Mouse (Mus musculus) c-Kit-positive CD71-positive TER-119-positive erythroid progenitor cells, embryonic 14.5 days (primary cell): ENCODE measurements around the gene Rfxank.

Experiments used
- DNase-seq: peaks from one replicate; pipeline ENCODE4 v3.0.0-alpha.2; 2013; ENCODE audit warnings: low spot score

Gene Rfxank

DNA sequence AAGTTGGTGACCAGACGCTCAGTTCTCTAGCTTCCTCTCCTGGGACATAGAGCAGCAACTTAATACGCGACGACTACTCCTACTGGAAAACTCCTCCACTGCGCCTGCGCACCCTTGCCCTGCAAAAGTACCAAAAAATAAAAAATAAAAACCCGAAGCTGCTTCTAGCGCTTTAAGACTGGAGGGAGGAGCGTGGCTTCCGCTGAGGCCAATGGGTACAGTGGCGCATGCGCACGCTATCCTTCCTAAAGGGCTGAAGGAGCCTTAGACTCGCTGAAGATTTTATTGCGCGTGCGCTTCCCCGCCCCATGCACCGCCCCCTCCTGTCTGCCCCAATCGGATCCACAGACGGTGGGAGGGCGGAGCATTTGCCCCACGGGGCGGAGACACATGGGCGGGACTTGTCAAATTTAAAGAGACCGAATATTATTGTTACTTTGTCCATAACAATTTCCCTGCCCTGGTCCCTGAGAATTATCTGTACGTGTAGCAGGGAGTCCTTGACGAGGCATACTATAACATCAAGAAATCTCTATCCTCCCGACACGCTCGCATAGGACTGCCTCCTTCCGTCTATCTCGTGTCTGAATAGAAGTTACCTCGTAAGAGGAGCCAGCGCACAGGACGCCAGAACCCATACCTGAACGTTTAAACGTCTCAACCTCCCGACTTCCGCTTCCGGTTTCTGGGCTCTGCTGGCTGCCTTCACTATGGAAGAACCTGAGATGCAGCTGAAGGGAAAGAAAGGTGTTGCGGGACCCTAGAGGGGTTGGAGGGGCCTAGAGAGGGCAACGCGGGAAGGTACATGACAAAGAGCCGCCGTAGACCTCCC is at the start of gene Rfxank, which contains the start of the genes Borcs8 and Mef2b:
Gene Rfxank, minus strand, starts transcription at position 129 of the 832 bp plus-strand sequence.
Gene Borcs8, plus strand, starts transcription at position 474 of the 832 bp plus-strand sequence.
Gene Mef2b, plus strand, starts transcription at position 686 of the 832 bp plus-strand sequence.
- peak; percentile 100 for DNase-seq

DNA sequence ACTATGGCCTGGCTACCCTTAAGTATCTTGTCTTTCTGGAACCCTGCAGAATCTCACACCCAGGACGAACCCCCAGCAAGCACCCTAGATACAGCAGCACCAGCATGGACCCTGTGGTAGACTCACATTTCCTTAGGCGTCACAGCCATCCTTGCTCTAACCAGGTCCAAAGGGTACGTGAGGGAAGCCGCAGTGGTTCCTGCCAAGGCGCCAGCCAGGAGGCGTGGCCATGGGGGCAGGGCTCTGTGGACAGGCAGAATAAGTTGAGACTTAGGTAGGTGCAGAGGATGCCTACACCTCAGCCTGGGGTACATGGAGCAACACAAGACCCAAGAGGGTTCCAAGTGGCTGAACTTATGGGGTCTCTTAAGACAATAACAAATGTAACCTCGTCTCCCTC is 49.8 kb upstream of the Rfxank start:
- no peak for DNase-seq

DNA sequence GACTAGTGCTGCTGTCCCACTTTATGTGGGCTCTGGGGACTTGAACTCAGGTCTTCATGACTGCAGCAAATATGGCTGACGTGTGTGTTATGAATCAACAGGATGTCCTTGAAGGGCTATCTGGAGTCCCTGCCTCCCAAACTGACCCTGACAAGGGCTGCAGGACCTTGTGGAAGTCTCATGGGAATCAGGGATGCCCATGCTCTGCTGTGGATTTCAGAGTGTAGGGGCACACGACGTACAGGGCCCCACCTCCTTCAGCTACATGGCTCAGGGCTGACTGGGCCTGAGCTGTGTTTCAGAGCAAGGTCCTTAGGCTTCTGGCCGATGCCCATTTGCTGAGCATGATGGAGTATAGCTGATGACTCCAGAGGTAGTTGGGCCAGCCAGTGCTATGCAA is 44.2 kb upstream of the Rfxank start:
- no peak for DNase-seq

DNA sequence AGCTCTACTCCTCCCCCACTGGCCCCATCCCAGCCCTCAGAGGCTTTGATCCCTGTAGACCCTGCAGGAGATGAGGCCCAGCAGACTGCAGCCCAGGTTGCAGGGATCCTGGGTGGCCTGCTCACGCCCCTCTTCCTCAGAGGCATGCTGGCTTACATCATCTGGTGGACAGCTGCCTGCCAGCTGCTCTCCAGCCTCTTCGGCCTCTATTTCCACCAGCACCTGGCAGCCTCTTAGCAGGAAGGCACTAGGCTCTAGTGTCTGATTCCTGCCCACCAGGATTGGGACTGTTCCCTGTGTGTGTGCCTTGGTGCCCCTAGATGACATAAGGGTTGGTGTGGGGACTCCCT is 42.9 kb upstream of the Rfxank start:
- DNase-seq = no peak

DNA sequence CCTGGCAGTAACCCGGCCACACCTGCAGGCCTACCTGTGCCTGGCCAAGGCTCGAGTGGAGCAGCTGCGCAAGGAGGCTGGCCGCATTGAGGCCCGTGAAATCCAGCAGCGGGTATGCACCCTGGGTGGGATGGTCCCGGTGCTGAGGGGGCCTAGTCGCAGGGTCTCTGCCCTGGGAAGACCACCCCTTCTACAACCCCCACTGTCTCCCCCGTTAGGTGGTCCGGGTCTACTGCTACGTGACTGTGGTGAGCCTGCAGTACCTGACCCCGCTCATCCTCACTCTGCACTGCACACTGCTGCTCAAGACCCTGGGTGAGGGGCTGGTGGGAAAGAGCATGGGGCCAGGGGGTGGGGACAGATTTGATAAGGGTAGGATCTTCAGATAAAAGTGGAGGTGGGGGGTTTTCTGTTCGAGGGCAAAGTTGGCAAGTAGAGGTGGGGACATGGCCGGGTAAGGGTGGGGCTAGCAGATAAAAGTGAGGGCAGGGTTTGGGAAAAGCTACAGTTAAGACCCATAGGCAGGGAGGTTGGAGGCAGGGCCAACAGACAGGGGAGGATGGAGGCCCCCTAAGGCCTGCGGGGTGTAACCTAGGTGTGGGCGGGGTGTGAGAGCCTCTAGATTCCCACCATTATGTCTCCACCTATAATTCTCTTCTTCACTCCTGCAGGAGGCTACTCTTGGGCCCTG is 42.4 kb upstream of the Rfxank start:
- peak; percentile 60 for DNase-seq

DNA sequence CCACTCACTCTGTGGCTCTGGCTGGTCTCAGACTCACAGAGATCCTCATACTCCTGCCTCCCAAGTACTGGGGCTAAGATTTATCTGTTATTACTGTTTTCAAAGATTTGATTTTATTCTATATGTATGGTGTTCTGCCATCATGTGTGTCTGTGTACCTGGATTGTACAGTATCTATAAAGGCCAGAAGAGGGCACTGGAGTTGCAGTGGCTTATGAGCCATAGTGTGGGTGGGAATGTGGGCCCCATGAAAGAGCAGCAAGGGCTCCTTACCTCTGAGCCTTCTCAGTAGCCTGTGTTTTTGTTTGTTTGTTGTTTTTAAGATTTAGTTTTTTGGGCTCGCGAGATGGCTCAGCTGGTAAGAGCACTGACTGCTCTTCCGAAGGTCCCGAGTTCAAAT is 40.1 kb upstream of the Rfxank start:
- DNase-seq = no peak

DNA sequence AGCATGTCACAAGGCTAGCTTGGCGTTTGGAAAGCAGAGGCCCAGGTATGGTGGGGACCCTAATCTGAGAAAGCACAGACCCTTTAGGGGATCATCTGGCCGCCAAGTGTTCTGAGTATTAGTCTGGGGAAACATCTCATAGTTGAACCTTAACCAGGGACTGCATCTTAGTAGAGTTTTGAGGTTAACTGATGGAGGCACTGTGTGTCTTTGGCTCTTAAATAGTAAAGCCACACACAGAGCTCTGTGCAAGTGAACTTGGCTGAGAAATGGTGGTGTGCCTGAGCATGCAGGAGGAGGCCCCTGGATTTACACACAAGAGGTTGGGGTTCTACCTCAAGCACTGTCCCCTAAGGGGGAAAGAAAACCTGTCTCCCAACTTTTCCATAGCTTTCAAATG is 39.3 kb upstream of the Rfxank start:
- no peak for DNase-seq

DNA sequence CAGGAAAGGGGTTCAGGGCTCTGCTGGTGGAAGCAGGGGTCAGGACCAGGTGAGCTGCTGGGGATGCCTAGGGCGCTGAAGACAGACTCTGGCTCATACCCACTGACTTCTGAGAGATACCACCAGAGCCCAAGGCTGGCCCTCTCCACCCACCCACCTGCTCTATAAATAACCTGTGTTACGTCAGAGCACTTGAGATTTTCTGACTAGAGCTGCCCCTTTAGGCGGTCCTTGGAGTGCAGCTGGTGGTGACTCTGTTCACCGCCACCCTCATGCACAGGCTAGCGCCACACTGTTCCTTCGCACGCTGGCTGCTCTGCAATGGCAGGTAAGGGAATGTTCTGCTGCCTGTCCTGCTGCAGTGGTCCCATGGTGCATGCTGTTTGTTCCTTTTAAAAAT is 35.1 kb upstream of the Rfxank start:
- no peak for DNase-seq

DNA sequence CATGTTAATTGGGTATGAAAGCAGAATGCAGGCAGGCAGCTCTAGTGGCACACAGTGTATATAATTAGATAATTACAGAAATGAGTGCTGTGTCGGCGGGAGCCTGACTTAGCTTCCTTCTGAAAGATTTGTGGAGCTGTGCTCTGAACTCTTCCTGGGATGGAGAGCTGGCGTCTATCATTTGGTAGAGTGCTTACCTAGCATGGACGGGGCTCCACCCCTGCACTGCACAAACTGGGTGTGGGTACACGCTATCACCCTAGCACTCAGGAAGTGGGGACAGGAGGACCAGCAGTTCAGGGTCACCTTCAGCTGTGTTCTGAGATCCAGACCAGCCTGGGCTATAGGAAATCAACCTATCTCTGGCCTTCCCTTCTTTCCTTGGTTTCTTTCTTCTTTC is 34.4 kb upstream of the Rfxank start:
- no peak for DNase-seq

DNA sequence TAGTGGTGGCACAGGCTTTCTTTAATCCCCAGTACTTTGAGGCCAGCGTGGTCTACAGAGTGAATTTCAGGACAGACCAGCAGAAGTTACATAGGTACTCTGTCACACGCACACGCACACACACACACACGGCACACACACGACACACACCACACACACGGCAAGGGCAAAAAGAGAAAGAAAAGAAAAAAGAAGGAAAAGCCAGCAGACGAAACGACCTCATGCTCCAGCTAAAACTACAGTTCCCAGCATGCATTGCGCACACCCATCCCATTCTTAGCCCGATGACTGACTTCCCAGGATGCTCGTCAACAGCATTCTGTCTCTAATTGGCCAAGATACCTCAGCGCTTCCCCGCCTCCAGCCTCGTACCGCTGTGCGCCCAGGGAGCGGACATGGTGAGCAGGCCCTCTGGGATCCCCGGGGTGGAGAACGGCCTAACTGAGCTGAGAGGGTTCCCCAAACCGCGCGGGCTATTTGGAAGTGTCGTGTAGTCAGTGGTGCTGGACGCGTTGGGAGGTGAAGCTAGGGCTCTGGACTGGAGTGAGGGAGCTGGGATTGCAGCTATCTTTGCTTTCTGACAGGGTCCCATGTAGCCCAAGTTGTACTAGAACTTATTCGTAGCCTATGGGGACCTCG is 33.2 kb upstream of the Rfxank start, which contains the start of gene Tmem161a:
Gene Tmem161a, plus strand, starts transcription at position 314 of the 639 bp plus-strand sequence.
- peak; percentile 95 for DNase-seq

DNA sequence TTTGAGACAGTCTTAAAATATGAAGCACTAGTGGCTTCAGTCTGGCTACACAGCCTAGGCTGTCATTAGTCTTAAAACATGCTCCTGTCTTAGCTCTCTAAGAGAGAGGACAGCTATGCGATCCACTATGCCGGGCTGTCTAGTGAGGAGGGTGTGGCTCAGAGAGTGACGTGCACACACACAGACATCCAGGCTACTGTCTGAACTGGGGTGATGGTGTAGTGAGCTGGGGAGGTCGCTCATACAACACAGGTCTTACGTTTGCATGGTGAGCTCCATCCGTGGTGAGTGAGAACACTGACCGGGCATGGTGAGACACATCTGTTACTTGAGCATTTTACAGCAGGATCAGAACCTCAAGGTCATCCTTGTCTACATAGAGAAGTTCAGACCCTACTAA is 32.3 kb upstream of the Rfxank start:
- no peak for DNase-seq

DNA sequence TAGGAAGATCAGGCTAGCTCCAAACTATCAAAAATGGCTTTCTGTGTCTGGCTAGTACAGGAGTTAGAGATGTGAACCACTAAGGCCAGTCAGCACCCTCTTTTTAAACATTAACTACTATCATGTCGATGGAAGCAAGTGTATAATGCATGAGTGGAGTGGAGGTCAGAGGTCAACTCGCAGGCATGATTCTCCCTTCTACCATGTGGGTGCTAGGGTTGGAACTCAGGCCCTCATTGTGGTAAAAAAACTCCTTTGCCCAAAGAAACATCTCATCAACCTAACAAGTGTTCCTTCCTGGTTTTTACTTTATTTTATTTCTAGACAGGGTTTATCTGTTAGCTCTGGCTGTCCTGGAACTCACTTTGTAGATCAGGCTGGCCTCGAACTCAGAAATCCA is 31.8 kb upstream of the Rfxank start:
- DNase-seq = no peak

DNA sequence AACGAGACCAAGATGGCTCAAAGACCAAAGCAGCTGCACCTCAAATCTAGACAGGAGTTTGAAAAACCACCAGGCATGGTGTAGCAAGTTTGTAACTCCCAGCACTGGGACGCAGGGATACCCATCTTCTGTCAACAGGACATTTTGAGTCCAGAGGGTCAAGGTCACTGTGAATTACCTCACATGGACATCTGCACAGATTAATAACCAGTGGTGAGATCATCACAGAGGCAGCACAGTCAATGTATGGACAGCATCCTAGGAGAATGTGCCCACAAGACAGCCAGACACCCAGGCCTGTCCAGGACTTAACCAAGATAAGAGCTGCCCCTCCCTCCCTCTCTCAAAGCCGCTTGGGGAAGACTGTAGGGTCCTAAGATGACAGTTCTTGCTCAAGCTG is 31.2 kb upstream of the Rfxank start:
- DNase-seq = no peak

DNA sequence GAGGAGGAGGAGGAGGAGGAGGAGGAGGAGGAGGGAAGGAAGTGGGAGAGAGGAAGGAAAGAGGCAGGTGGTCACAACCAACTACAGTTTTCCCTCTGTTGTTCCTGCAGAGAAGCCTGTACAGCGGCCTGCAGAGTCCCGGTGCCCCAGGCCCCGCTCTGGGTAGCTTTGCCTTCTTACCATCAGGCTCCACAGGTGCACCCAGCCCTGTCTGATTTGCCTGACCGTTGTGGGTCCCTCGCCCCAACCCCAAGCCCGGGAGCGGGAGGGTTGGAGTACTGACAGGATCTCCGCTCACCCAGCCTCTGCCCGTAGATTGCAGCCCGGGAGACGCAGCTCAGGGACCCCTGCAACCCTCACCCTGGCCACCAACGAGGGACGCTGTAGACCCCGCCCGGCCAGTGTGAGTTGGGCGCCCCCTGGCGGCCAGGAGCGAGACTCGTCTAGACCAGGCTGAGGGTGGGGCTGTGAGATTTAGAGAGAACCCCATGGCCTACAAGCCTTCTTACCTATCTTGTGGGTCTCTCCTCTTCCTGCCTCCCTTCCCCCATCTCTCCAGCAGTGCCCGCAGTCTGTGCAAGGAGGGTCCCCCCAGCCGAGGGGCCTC is 27.7 kb upstream of the Rfxank start:
- peak; percentile 56 for DNase-seq

DNA sequence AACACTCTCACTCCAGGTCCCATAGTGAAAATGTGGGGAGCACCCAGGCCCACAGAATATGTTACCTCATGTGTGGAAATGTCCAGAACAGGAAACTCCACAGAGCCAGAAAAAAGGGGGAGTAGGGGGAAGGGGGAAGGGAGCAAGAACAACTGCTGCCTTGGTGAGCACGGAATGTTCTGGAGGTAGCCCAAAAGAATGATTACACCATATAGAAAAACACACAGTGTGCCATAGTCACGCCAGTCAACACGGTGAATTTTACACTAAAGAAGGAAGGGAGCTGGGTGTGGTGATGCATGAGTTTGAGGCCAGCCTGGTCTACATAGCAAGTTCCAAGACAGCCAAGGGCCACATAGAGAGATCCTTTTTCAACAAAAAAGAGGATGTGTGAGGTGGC is 24.4 kb upstream of the Rfxank start:
- DNase-seq = no peak

DNA sequence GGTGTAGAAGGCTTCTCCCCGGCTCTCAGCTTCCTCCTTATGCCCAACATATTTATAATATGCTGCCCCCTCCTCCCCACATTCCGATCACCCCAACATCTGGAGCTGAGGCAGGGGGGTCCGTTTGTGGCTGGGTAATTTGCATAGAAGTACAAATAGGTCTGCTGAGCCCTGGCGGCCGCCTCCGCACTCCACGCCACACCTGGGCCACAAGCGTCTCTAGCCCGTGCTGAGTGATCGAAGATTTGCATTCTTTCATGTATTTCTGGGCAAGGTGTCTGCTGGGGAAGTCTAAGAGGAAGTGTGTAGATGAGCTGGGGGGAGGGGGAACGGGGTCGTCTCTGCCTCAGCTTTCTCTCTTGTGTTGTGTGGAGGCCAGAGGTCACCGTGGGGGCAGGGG is 21.1 kb upstream of the Rfxank start:
- DNase-seq = no peak

DNA sequence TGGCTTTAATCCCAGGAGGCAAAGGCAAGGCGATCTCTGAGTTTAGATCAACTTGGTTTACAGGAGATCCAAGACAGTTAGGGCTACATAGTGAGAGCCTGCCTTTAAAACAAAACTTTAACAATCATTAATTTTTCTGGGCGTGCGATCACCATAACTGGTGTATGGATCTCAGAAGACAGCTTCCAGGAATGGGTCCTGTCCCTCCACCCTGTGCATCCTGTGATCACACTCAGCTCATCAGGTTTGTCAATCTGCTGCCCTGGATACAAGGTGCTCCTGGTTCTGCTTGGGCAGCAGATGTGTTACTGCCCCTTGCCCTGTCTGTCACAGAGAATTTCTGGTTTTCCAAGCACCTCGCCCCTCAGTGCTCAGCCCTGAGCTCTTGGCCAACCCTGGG is 20.3 kb upstream of the Rfxank start:
- DNase-seq = no peak

DNA sequence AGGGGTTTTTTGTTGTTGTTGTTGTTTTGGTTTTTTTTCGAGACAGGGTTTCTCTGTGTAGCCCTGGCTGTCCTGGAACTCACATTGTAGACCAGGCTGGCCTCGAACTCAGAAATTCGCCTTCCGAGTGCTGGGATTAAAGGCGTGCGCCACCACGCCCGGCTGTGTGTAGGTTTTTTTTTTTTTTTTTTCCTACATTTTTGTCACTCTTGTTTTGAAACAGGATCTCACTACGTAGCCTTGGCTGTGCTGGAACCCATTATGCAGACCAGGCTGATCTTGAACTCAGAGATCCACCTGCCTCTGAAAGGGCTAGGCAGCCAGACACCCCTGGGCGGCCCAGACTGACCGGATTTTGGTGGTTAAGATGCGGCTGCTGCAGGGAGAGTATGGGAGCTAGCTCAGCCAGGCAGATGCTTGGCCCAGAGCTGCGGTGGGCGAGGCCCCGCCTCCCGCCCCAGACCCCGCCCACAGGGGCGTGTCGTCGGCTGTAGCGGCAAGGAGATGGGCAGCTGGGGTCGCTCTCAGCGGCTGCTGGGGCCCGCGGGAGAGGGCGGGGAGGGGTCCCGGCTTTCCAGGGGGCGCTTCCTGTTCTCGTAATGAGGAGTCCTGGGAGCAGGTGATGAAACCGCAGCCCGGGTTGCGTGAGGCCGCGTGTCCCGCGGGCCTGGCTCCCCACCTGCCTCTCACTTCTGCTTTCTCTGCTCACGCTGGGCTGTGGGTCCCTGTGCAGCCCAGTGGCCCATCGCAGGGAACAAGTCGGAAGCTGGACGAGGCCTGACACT is 19.3 kb upstream of the Rfxank start:
- DNase-seq = peak; percentile 53

DNA sequence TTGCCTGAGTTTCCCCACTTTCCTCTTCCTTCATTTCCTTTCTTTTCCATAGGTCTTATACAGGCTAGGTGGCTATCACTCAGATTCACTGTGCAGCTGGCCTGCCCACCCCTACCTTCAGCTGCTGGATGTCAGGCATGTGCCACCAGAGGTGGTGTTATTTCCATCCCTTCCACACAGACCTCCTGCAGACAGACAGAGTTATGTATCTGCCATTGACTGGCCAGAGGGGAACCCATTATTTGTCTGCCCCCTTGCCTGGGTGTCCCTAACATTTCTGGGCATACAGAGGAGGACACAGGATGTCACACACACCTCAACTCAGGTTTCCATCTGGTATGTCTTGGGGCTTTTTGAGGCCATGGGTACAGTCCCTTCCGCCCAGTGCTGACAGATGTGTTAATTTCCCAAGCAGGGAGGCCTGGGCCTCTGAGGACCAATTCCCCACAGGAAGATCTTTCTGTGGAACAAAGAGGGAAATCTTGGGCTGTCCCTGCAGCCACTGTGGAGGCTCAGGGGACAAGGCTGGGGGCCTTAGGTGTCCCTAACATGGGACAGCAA is 18.4 kb upstream of the Rfxank start:
- DNase-seq = no peak

DNA sequence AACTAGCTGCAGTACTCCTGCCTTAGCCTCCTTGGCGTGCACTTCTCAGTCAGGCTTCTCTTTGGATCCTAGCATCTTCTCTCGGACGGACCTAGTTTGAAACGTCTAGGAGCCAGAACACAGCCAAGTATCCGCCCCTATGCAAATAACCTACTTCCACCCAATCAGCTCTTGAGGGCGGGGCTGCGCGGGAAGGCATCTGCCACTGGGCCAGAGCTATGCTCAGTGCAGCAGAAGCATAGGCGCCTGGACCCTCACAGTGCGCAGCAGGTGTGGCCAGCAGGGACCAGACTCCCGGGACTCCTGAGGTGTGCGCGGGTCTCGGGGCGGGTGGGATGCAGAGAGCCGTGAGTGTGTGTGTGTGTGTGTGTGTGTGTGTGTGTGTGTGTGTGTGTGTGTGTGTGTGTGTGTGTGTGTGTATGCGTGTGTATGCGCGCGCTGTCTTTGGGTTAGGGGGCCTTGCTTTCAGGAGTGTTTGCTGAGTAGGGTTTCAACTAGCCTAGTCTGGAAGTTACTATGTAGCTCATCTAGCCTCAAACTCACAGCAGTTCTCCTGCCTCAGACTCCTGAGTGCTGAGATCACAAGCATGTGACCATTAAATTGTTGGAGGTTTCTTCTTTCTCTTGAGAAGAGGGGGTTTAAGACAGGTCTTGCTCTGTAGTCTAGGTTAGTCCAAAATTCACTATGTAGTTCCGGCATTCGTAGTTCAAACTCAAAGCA is 13.7 kb upstream of the Rfxank start:
- peak; percentile 77 for DNase-seq

DNA sequence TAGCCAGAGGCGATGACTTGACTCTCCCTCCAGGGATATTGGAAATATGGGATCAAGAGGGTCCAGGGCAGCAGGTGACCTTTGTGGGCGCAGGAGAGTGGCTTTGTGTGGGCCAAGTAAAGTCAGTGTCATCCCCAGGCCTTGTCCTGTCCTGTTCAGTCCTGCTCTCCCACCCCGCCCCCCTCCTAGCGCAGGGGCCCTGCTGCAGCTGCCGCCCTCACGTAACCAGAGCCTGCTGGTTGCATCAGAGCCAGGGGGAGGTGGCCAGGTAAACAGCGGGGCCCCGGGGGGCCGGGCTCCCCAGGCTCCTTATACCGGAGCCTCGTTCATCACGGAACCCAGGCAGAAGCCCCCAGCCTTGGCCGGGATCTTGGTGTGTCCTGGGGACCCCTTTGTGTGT is 11.2 kb upstream of the Rfxank start:
- DNase-seq = no peak
